Mouse (Mus musculus) liver, adult 2 months (tissue): ENCODE measurements around the gene Dmbx1.

Experiments
- CTCF ChIP-seq: fragments of 200-500 bp; IDR thresholded peaks from 2 replicates; pipeline ENCODE4 v1.5.1; 2011; ENCODE audit warnings: low read depth, low read length, control low read depth
- POLR2A ChIP-seq: fragments of 200-500 bp; IDR thresholded peaks from 2 replicates; pipeline ENCODE4 v1.6.1; 2011; ENCODE audit warnings: low read length, control low read depth; ENCODE audit not compliant: insufficient read depth; ENCODE audit errors: extremely low read depth

GRCm38 (mm10) chr4:115884022-115884421 is 55.7 kb downstream of the Dmbx1 start, which contains the start of gene Kncn:
- no peak for TF ChIP-seq POLR2A
- no peak for TF ChIP-seq CTCF
